In genomic region chr10:96163791-96164190, GRCm38 (mm10) we compare ENCODE assay signal across 33 mouse cellular contexts. TPM values are rescaled to one million over a fixed set of nuclear protein-coding genes. Genes with fewer than 3 reads are reported as not detected.
DNase-seq lines count a peak whose midpoint lies in the region; ATAC-seq and TF ChIP-seq lines count a peak whose summit lies in the region.
"Had no signal": no experiment of that assay in that cellular context is flagged by ENCODE, and none has a peak within 500 bp of the region (broad histone marks: within the 10 kb centered on the region; RNA-seq: fewer than 3 reads in every experiment).

No protein-coding gene starts in this region.

- H3K4me1 ChIP-seq in liver, postnatal 0 days (ENCODE audit: insufficient read depth), result no peaks in the 10 kb centered on the region
- peaks cover 13% of the 10 kb centered on the region for H3K4me1 ChIP-seq in bone marrow macrophage, adult 2 months (ENCODE audit: control insufficient read depth, insufficient read depth, low read length)
- no peaks in the 10 kb centered on the region for H3K4me1 ChIP-seq in kidney, adult 2 months (ENCODE audit: control insufficient read depth, insufficient read depth, low read length)
- H3K4me1 ChIP-seq: embryonic facial prominence, embryonic 12.5 days; embryonic facial prominence, embryonic 15.5 days; forebrain, embryonic 15.5 days; heart, embryonic 12.5 days; heart, embryonic 15.5 days had no signal

- peak overlapping the region; percentile 71 for H3K27ac ChIP-seq in liver, postnatal 0 days (ENCODE audit: low read depth)
- peak overlapping the region; percentile 54 for H3K27ac ChIP-seq in bone marrow macrophage, adult 2 months (ENCODE audit: insufficient read depth, low read depth, low read length)
- no peak overlapping the region for H3K27ac ChIP-seq in kidney, adult 2 months (ENCODE audit: insufficient read depth, low read depth, low read length)
- H3K27ac ChIP-seq: embryonic facial prominence, embryonic 12.5 days; embryonic facial prominence, embryonic 15.5 days; forebrain, embryonic 15.5 days; heart, embryonic 15.5 days; hindbrain, embryonic 14.5 days; hindbrain, postnatal 0 days had no signal

- TF ChIP-seq POLR2A in bone marrow macrophage, adult 2 months (IDR thresholded peaks at IDR 0.05; ENCODE audit: borderline replicate concordance, low read depth, low read length), result no peak
- no peak for TF ChIP-seq POLR2A in myocyte (IDR thresholded peaks at IDR 0.05; ENCODE audit: insufficient read length, low read depth)
- no peak for TF ChIP-seq POLR2A in kidney, adult 2 months (IDR thresholded peaks at IDR 0.05; ENCODE audit: low read depth, low read length)

- H3ac ChIP-seq in myocyte (ENCODE audit: control insufficient read depth, insufficient read length), result no peak overlapping the region

- TF ChIP-seq CTCF in liver, postnatal 0 days (IDR thresholded peaks at IDR 0.05; ENCODE audit: low read depth), result no peak
- TF ChIP-seq CTCF in bone marrow macrophage, adult 2 months (IDR thresholded peaks at IDR 0.05; ENCODE audit: low read depth, low read length), result no peak
- TF ChIP-seq CTCF in kidney, adult 2 months (conservative IDR thresholded peaks at IDR 0.05; ENCODE audit: insufficient read depth, insufficient read length, low read depth, low read length), result no peak

- no peak for ATAC-seq in liver, postnatal 0 days
- peak; percentile 78 for ATAC-seq in megakaryocyte, adult 5-6 weeks (ENCODE audit: poor library complexity, severe bottlenecking)
- ATAC-seq: forebrain, embryonic 15.5 days; hindbrain, postnatal 0 days; inflammation-experienced regulatory T-cells, adult 6 months had no signal

- no peaks in the 10 kb centered on the region for H3K27me3 ChIP-seq in liver, postnatal 0 days (ENCODE audit: insufficient read depth, low read length)
- H3K27me3 ChIP-seq in myocyte (ENCODE audit: control insufficient read depth, insufficient read depth, insufficient read length), result no peaks in the 10 kb centered on the region
- H3K27me3 ChIP-seq in kidney, adult 2 months (replicated peaks; ENCODE audit: control insufficient read depth, insufficient read depth, low read length), result no peaks in the 10 kb centered on the region
- H3K27me3 ChIP-seq: CH12.LX; embryonic facial prominence, embryonic 12.5 days; embryonic facial prominence, embryonic 15.5 days; forebrain, embryonic 15.5 days; heart, embryonic 12.5 days; heart, embryonic 15.5 days had no signal

- no peak for DNase-seq in liver, postnatal 0 days
- no peak for DNase-seq in liver
- no peak for DNase-seq in Muller cell, postnatal 12 days (ENCODE audit: inconsistent ontology term)
- DNase-seq in left cerebral cortex, adult 8-10 months (ENCODE audit: low spot score in 2 of 2), result no peak
- DNase-seq in kidney, adult 2 months, result no peak
- DNase-seq: adrenal gland, adult 2 months; adrenal gland, postnatal 14 days; B cell, adult 2 months; cerebellum, adult 2 months; cerebellum, adult 9-11 months; cerebellum, postnatal 25 days; gastrocnemius, postnatal 25 days; heart, postnatal 10 days; heart, postnatal 4 days had no signal

- no peak overlapping the region for H3K9ac ChIP-seq in liver, postnatal 0 days (replicated peaks)
- H3K9ac ChIP-seq: embryonic facial prominence, embryonic 12.5 days; embryonic facial prominence, embryonic 15.5 days; forebrain, embryonic 15.5 days; heart, embryonic 12.5 days; heart, embryonic 15.5 days; hindbrain, embryonic 14.5 days had no signal

- no peaks in the 10 kb centered on the region for H3K9me3 ChIP-seq in liver, postnatal 0 days (ENCODE audit: low read length)
- H3K9me3 ChIP-seq: embryonic facial prominence, embryonic 12.5 days; embryonic facial prominence, embryonic 15.5 days; forebrain, embryonic 15.5 days; heart, embryonic 12.5 days; heart, embryonic 15.5 days had no signal

- H3K4me3 ChIP-seq in liver, postnatal 0 days (ENCODE audit: low read depth, low read length), result no peak overlapping the region
- H3K4me3 ChIP-seq in bone marrow macrophage, adult 2 months (ENCODE audit: insufficient read depth, low read length), result no peak overlapping the region
- H3K4me3 ChIP-seq in myocyte, result no peak overlapping the region
- no peak overlapping the region for H3K4me3 ChIP-seq in kidney, adult 2 months (ENCODE audit: insufficient read depth, low read depth, low read length)
- H3K4me3 ChIP-seq: embryonic facial prominence, embryonic 12.5 days; embryonic facial prominence, embryonic 15.5 days; forebrain, embryonic 15.5 days; heart, embryonic 12.5 days; heart, embryonic 15.5 days had no signal

- no peaks in the 10 kb centered on the region for H3K36me3 ChIP-seq in liver, postnatal 0 days (replicated peaks; ENCODE audit: insufficient read depth, low read length)
- no peaks in the 10 kb centered on the region for H3K36me3 ChIP-seq in myocyte (ENCODE audit: control insufficient read depth, insufficient read depth)
- no peaks in the 10 kb centered on the region for H3K36me3 ChIP-seq in kidney, adult 2 months (ENCODE audit: control insufficient read depth, insufficient read depth, low read length)
- H3K36me3 ChIP-seq: embryonic facial prominence, embryonic 12.5 days; embryonic facial prominence, embryonic 15.5 days; forebrain, embryonic 15.5 days; G1E; heart, embryonic 12.5 days; heart, embryonic 15.5 days had no signal

- TF ChIP-seq EP300 in liver, postnatal 0 days (IDR thresholded peaks at IDR 0.05; ENCODE audit: low read depth), result no peak

- H3K79me2 ChIP-seq in myocyte (ENCODE audit: control insufficient read depth, insufficient read depth), result no peaks in the 10 kb centered on the region

- WGBS in liver, postnatal 0 days (ENCODE audit: insufficient replicate concordance), result 62% methylated on average over 4 of the region's 4 CpGs
- 93% methylated on average over 4 of the region's 4 CpGs for WGBS in kidney, adult 2 months

- no peak overlapping the region for H3K4me2 ChIP-seq in liver, postnatal 0 days (ENCODE audit: low read depth, low read length)
- H3K4me2 ChIP-seq in myocyte (ENCODE audit: low read depth), result peak overlapping the region; percentile 59
- H3K4me2 ChIP-seq: embryonic facial prominence, embryonic 12.5 days; embryonic facial prominence, embryonic 15.5 days; forebrain, embryonic 15.5 days; heart, embryonic 12.5 days; heart, embryonic 15.5 days; hindbrain, embryonic 14.5 days had no signal

TF ChIP-seq in myocyte, 11 proteins besides CTCF, POLR2A, EP300 and RAD21:
- TF ChIP-seq REST (IDR thresholded peaks at IDR 0.05; ENCODE audit: insufficient read depth, insufficient read length) (no peak), MYOG (IDR thresholded peaks at IDR 0.05; ENCODE audit: control insufficient read depth in 1 of 3, insufficient read depth in 1 of 3, insufficient read length in 2 of 3, low read depth in 2 of 3) (no peak), TCF3 (IDR thresholded peaks at IDR 0.05; ENCODE audit: insufficient read length, low read depth) (no peak), POLR2AphosphoS2 (IDR thresholded peaks at IDR 0.05; ENCODE audit: insufficient read length, low read depth) (no peak), MAX (IDR thresholded peaks at IDR 0.05; ENCODE audit: low read depth) (no peak), USF1 (IDR thresholded peaks at IDR 0.05; ENCODE audit: low read depth) (no peak), E2F4 (IDR thresholded peaks at IDR 0.05; ENCODE audit: insufficient read depth) (no peak), CEBPB (IDR thresholded peaks at IDR 0.05; ENCODE audit: insufficient read depth, poor library complexity, severe bottlenecking) (no peak), TCF12 (IDR thresholded peaks at IDR 0.05; ENCODE audit: insufficient read depth, poor library complexity, severe bottlenecking) (no peak), SRF (IDR thresholded peaks at IDR 0.05; ENCODE audit: control insufficient read depth, insufficient read length, low read depth) (no peak), MYOD1 (IDR thresholded peaks at IDR 0.05; ENCODE audit: control insufficient read depth in 1 of 3, insufficient read length in 2 of 3, low read depth in 2 of 3) (no peak)

RNA-seq across cellular contexts. Expression of gene Gm5426, which starts 27.4 kb away (rescaled TPM):
- not detected in 2 replicates for polyA plus RNA-seq in liver, postnatal 0 days (2015; fragmentation: Nextera tagmentation; extraction: Ambion mirVana)
- not detected in 2 replicates for polyA plus RNA-seq in bone marrow macrophage, adult 2 months (2012; ENCODE audit: insufficient read depth, insufficient read length, missing spikeins)
- not detected in 2 replicates for total RNA-seq in megakaryocyte, adult 5-6 weeks (2015)
- not detected in 2 replicates for total RNA-seq in megakaryocyte, adult 5-6 weeks (2017)
- not detected for polyA plus RNA-seq in myocyte (2012; fragmentation: generic; extraction: Trizol)
- total RNA-seq in left cerebral cortex, adult 8-10 months (2022), result not detected
- polyA plus RNA-seq in kidney, adult 2 months (2012; rRNA removed), result not detected in 2 replicates
- total RNA-seq: adrenal gland, adult 2 months; adrenal gland, postnatal 14 days; adrenal gland, postnatal 4 days; CH12.LX; common myeloid progenitor, adult 5-6 weeks; G1E; gastrocnemius, adult 8-10 months; gastrocnemius, postnatal 25 days; heart, postnatal 10 days; heart, postnatal 4 days; hindbrain, postnatal 0 days had no signal
- polyA plus RNA-seq: adrenal gland, adult 2 months; cerebellum, adult 2 months; embryonic facial prominence, embryonic 12.5 days; embryonic facial prominence, embryonic 15.5 days; forebrain, embryonic 11.5 days; forebrain, embryonic 15.5 days; G1E; gonadal fat pad, adult 2 months; heart, embryonic 12.5 days; heart, embryonic 15.5 days; hindbrain, embryonic 11.5 days; hindbrain, embryonic 14.5 days; hindbrain, postnatal 0 days had no signal
